Mouse (Mus musculus) v-Abl transformed pro-B cells (cell line): ENCODE data around the gene Plekha4.

Source experiments
- in situ Hi-C, 2 experiments: fragments of 400-800 bp; cut with MboI; formaldehyde crosslinking; loops; one replicate each; pipeline ENCODE4 v1.15.1; 2025; ENCODE audit not compliant: unreplicated experiment in 2 of 2

Gene Plekha4

GRCm38 (mm10) chr7:45564811-45565210 is 38.7 kb downstream of the Plekha4 start:
- in situ Hi-C loops = loop anchor here (5.0 to 25.0 kb wide), 5 partner anchors 32 to 263 kb away; no protein-coding TSS in a partner anchor

GRCm38 (mm10) chr7:45565446-45565845 is 39.3 kb downstream of the Plekha4 start:
- in situ Hi-C loops = loop anchor here in 1 of 2 experiments (25.0 kb wide), 1 partner anchor 253 kb away; no protein-coding TSS in a partner anchor

- in situ Hi-C loops = loop anchor here in 1 of 2 experiments (25.0 kb wide), 1 partner anchor 255 kb away; no protein-coding TSS in a partner anchor
These were observed 41.1 kb downstream of the Plekha4 start for GRCm38 (mm10) chr7:45567112-45567779.

- in situ Hi-C loops = loop anchor here in 1 of 2 experiments (25.0 kb wide), 1 partner anchor 256 kb away; no protein-coding TSS in a partner anchor
These were observed 41.8 kb downstream of the Plekha4 start for GRCm38 (mm10) chr7:45567780-45568516.

- in situ Hi-C loops = loop anchor here in 1 of 2 experiments (25.0 kb wide), 1 partner anchor 257 kb away; no protein-coding TSS in a partner anchor
These were observed 42.7 kb downstream of the Plekha4 start for GRCm38 (mm10) chr7:45568601-45569473.

- in situ Hi-C loops = loop anchor here in 1 of 2 experiments (25.0 kb wide), 1 partner anchor 258 kb away; no protein-coding TSS in a partner anchor
These were observed 44.1 kb downstream of the Plekha4 start, which contains the start of gene Bcat2 for GRCm38 (mm10) chr7:45570103-45570741. Bcat2 (plus strand) TSS chr7:45570153.

GRCm38 (mm10) chr7:45571966-45572365 is 45.8 kb downstream of the Plekha4 start:
- in situ Hi-C loops = loop anchor here in 1 of 2 experiments (25.0 kb wide), 1 partner anchor 260 kb away; no protein-coding TSS in a partner anchor

GRCm38 (mm10) chr7:45573954-45574353 is 47.8 kb downstream of the Plekha4 start:
- in situ Hi-C loops = loop anchor here in 1 of 2 experiments (25.0 kb wide), 1 partner anchor 262 kb away; no protein-coding TSS in a partner anchor

- in situ Hi-C loops = loop anchor here in 1 of 2 experiments (25.0 kb wide), 1 partner anchor 262 kb away; no protein-coding TSS in a partner anchor
These were observed 48.6 kb downstream of the Plekha4 start for GRCm38 (mm10) chr7:45574472-45575379.

- in situ Hi-C loops = no loop called here
These were observed 59.8 kb downstream of the Plekha4 start for GRCm38 (mm10) chr7:45585923-45586322.

- in situ Hi-C loops = no loop called here
These were observed 61.8 kb downstream of the Plekha4 start for GRCm38 (mm10) chr7:45587631-45588592.

- in situ Hi-C loops = no loop called here
These were observed 63.0 kb downstream of the Plekha4 start for GRCm38 (mm10) chr7:45589173-45589572.

GRCm38 (mm10) chr7:45589898-45590297 is 63.8 kb downstream of the Plekha4 start:
- in situ Hi-C loops = loop anchor here in 1 of 2 experiments (5.0 to 10.0 kb wide), 2 partner anchors 33 to 95 kb away; partner anchors contain the start of gene Ntn5

GRCm38 (mm10) chr7:45590874-45591273 is 64.7 kb downstream of the Plekha4 start:
- in situ Hi-C loops = loop anchor here in 1 of 2 experiments (5.0 to 10.0 kb wide), 2 partner anchors 34 to 94 kb away; partner anchors contain the start of gene Ntn5

- in situ Hi-C loops = loop anchor here in 1 of 2 experiments (5.0 to 10.0 kb wide), 2 partner anchors 35 to 93 kb away; partner anchors contain the start of gene Ntn5
These were observed 65.8 kb downstream of the Plekha4 start for GRCm38 (mm10) chr7:45591880-45592279.

GRCm38 (mm10) chr7:45593118-45593815 is 67.1 kb downstream of the Plekha4 start:
- in situ Hi-C loops = loop anchor here in 1 of 2 experiments (5.0 to 10.0 kb wide), 2 partner anchors 36 to 92 kb away; partner anchors contain the start of gene Ntn5
